In the genomic region with DNA sequence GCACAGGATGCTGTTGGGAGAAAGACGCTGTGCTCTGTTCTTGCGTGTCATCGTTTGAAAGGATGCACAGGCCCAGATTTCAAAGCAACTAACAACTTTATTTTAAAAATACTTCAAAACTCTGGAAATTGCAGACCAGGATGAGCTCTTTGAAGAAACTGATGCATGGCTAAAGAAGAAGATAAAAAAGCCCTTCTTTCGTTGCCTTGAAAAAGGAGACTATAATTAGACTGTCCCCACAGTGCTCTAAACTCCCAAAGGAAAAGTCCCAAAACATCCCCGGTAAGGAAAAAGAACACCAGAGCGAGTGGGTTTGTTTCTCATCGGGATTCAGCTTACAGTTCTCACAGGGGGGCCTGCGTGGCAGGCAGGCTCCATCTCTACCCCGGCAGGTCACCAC, we compare ENCODE assay signal across 17 mouse cellular contexts.
DNase-seq lines count a peak whose midpoint lies in the region; ATAC-seq and TF ChIP-seq lines count a peak whose summit lies in the region.
"Had no signal": no experiment of that assay in that cellular context is flagged by ENCODE, and none has a peak within 500 bp of the region (broad histone marks: within the 10 kb centered on the region; RNA-seq: fewer than 3 reads in every experiment).

No protein-coding gene starts in this region.

- H3K9ac ChIP-seq in forebrain, embryonic 15.5 days (replicated peaks) = no peak overlapping the region
- no peak overlapping the region for H3K9ac ChIP-seq in forebrain, embryonic 11.5 days (ENCODE audit: low read length)
- H3K9ac ChIP-seq: liver, embryonic 14.5 days; lung, embryonic 15.5 days had no signal

- H3K4me2 ChIP-seq in forebrain, embryonic 15.5 days (replicated peaks) = no peak overlapping the region
- no peak overlapping the region for H3K4me2 ChIP-seq in forebrain, embryonic 11.5 days (ENCODE audit: low read depth, low read length, severe bottlenecking)
- H3K4me2 ChIP-seq: lung, embryonic 15.5 days had no signal

- H3K27me3 ChIP-seq in forebrain, embryonic 15.5 days = no peaks in the 10 kb centered on the region
- no peaks in the 10 kb centered on the region for H3K27me3 ChIP-seq in forebrain, embryonic 11.5 days (ENCODE audit: control insufficient read depth, insufficient read depth, low read length)
- H3K27me3 ChIP-seq: CH12.LX; lung, embryonic 15.5 days had no signal

- H3K36me3 ChIP-seq in forebrain, embryonic 15.5 days = peaks cover 18% of the 10 kb centered on the region; the same call in 1 of the 2 replicates
- H3K36me3 ChIP-seq in forebrain, embryonic 11.5 days (ENCODE audit: control insufficient read depth, insufficient read depth, low read length) = no peaks in the 10 kb centered on the region; the same call in 1 of the 2 replicates

- ATAC-seq in forebrain, embryonic 15.5 days (replicated peaks) = no peak
- ATAC-seq in forebrain, embryonic 11.5 days (replicated peaks; ENCODE audit: low FRiP score) = no peak

- H3K27ac ChIP-seq in forebrain, embryonic 15.5 days (replicated peaks) = peak overlapping the region; percentile 64
- H3K27ac ChIP-seq in forebrain, embryonic 11.5 days (ENCODE audit: low read depth, low read length) = no peak overlapping the region
- H3K27ac ChIP-seq in layer of hippocampus, adult 2 months = peak overlapping the region; percentile 88
- H3K27ac ChIP-seq: liver, embryonic 14.5 days; lung, embryonic 15.5 days had no signal

- DNase-seq in forebrain, embryonic 11.5 days (ENCODE audit: low spot score) = no peak
- no peak for DNase-seq in layer of hippocampus, adult 2 months (ENCODE audit: low spot score in 2 of 2)
- no peak for DNase-seq in layer of hippocampus, postnatal 14 days (ENCODE audit: low spot score in 2 of 2)
- peak; percentile 34 for DNase-seq in right cerebral cortex, adult 18-20 months
- no peak for DNase-seq in right cerebral cortex, postnatal 4 days
- no peak for DNase-seq in ovary, postnatal 14 days (ENCODE audit: low spot score)
- DNase-seq: adrenal gland, postnatal 14 days; gastrocnemius, postnatal 10 days; kidney, adult 9 months; lung, postnatal 4 days; spleen, adult 18-20 months; thymus, postnatal 36 days had no signal

- no peak overlapping the region for H3K4me3 ChIP-seq in forebrain, embryonic 15.5 days
- H3K4me3 ChIP-seq in forebrain, embryonic 11.5 days (ENCODE audit: low read depth, low read length) = no peak overlapping the region
- no peak overlapping the region for H3K4me3 ChIP-seq in layer of hippocampus, adult 2 months
- H3K4me3 ChIP-seq: lung, embryonic 15.5 days; myocyte had no signal

- 53% methylated on average over 9 of the region's 9 CpGs for WGBS in forebrain, embryonic 15.5 days
- 79% methylated on average over 9 of the region's 9 CpGs for WGBS in forebrain, embryonic 11.5 days

- H3K4me1 ChIP-seq in forebrain, embryonic 15.5 days = peaks cover 25% of the 10 kb centered on the region
- no peaks in the 10 kb centered on the region for H3K4me1 ChIP-seq in forebrain, embryonic 11.5 days (replicated peaks; ENCODE audit: control insufficient read depth, insufficient read depth, low read length)
- H3K4me1 ChIP-seq: lung, embryonic 15.5 days had no signal

- TF ChIP-seq CTCF in layer of hippocampus, adult 2 months (conservative IDR thresholded peaks at IDR 0.05) = no peak

- H3K9me3 ChIP-seq in forebrain, embryonic 15.5 days = no peaks in the 10 kb centered on the region
- no peaks in the 10 kb centered on the region for H3K9me3 ChIP-seq in forebrain, embryonic 11.5 days (ENCODE audit: control insufficient read depth, low read length)
- H3K9me3 ChIP-seq: lung, embryonic 15.5 days had no signal
